Mouse (Mus musculus) central nervous system, embryonic 18 days (tissue): ENCODE results near the gene Tdrd9. TPM values are rescaled to one million over a fixed set of nuclear protein-coding genes. Genes with fewer than 3 reads are reported as not detected.

Experiments used
- polyA plus RNA-seq: library from polyadenylated mRNA; depleted of rRNA; stranded (reverse); fragments of >200 nt; gene quantifications from 2 replicates; pipeline ENCODE4 v1.2.3, GENCODE M21; 2012; rRNA removed

Tdrd9 gene
- 0.51 and 0.56 TPM in 2 replicates for polyA plus RNA-seq

DNA sequence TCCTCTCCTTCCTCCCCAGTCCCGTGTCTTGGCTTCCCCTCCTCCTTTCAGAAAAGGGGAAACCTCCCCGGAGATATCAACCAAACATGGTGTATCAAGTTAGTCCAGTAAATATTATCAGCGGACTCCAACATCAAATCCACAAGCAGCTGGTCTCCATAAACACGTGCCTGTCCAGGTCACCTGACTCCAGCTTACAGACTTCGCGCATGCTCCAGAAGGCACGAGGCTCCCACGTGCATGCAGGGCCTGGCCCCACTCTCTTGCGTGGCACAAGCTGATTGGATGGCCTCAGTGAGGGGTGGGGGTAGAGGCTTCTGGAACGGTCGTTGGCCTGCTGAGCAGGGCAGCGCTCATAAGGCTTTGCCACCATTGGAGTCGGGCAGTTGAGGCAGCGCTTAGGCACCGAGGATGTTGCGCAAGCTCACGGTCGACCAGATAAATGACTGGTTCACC lies at the start of gene Tdrd9:
TSS of gene Tdrd9 (plus strand) at position 329 of the 456 bp plus-strand sequence.

GRCm38 (mm10) chr12:111966683-111967173 lies 4.6 kb upstream of the Tdrd9 start, which contains the start of gene Atp5mpl:
Gene Atp5mpl, minus strand, starts transcription at chr12:111966977.

DNA sequence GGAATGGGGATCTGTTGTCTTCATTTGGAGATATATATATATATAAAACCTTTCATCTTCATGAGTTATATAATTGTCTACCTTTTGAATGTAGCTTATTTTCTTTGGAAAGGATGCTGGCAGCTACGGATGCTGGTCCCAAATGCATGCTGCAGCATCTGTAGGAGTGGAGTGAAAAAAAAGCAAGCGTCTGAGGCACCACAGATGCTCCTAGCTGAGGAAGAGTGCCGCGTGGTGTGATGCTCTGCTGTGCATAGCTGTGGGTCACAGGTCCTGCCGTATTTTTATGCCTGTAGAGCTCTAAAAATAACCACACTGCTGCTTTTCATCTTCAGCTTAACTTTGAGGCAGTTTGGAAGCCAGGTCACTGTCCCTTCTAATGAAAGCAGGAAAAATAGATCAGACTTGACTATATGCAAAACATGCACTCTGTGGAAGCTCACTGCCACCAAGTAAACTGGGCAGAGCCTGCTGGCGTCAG lies 9.6 kb downstream of the Tdrd9 start, which contains the start of gene Rd3l:
TSS of gene Rd3l (minus strand) at position 431 of the 481 bp plus-strand sequence.

GRCm38 (mm10) chr12:112106541-112106971 lies 135.2 kb downstream of the Tdrd9 start, which contains the start of gene Aspg:
Gene Aspg, plus strand, starts transcription at chr12:112106679.

Other genes starting within 250 kb of the Tdrd9 start
- gene Klc1, start 212.7 kb upstream of the Tdrd9 start, polyA plus RNA-seq = 680 and 694 TPM in 2 replicates
- gene Xrcc3, start 157.7 kb upstream of the Tdrd9 start, polyA plus RNA-seq = 3.8 and 4.1 TPM in 2 replicates
- gene Zfyve21, start 157.4 kb upstream of the Tdrd9 start, polyA plus RNA-seq = 28.6 and 32.2 TPM in 2 replicates
- gene Ppp1r13b, start 63.4 kb upstream of the Tdrd9 start, polyA plus RNA-seq = 31.1 and 31.5 TPM in 2 replicates
- gene Atp5mpl, start 4.6 kb upstream of the Tdrd9 start, polyA plus RNA-seq = 229 and 244 TPM in 2 replicates
- gene Rd3l, start 9.8 kb downstream of the Tdrd9 start, polyA plus RNA-seq = 0.05 and 0.12 TPM in 2 replicates
- 1.3 and 2.7 TPM in 2 replicates for gene Aspg, start 135.1 kb downstream of the Tdrd9 start, polyA plus RNA-seq
- 22.2 and 29.5 TPM in 2 replicates for gene Kif26a, start 174.6 kb downstream of the Tdrd9 start, polyA plus RNA-seq